Mouse (Mus musculus) olfactory bulb, adult 2 months (tissue): ENCODE data around the gene Jmjd1c. TPM values are rescaled to one million over a fixed set of nuclear protein-coding genes. Genes with fewer than 3 reads are reported as not detected.

Source experiments
- H3K27ac ChIP-seq: fragments of 200-500 bp; 2 replicates; pipeline ENCODE4 v1.5.1; 2012; ENCODE audit warnings: low read depth, low read length; ENCODE audit not compliant: insufficient read depth
- H3K4me1 ChIP-seq: fragments of 200-500 bp; 2 replicates; pipeline ENCODE4 v1.6.1; 2012; ENCODE audit warnings: low read length; ENCODE audit not compliant: control insufficient read depth, insufficient read depth
- H3K4me3 ChIP-seq: fragments of 200-500 bp; 2 replicates; pipeline ENCODE4 v1.5.1; 2012; ENCODE audit warnings: mild to moderate bottlenecking, low read depth, low read length, moderate library complexity; ENCODE audit not compliant: insufficient read depth
- CTCF ChIP-seq: fragments of 200-500 bp; IDR thresholded peaks from 2 replicates; pipeline ENCODE4 v1.5.1; 2012; ENCODE audit warnings: low read depth, mild to moderate bottlenecking, low read length, moderate library complexity; ENCODE audit not compliant: insufficient read depth
- POLR2A ChIP-seq: fragments of 200-500 bp; IDR thresholded peaks from 2 replicates; pipeline ENCODE4 v1.6.1; 2012; ENCODE audit warnings: mild to moderate bottlenecking, low read depth, low read length, moderate library complexity; ENCODE audit not compliant: insufficient read depth
- WGBS: fragments of 180-500 bp; shearing (Covaris S2); methylation state at CpG from one replicate; pipeline ENCODE4 v1.1.7; 2018; 5-methylcytosine and 5-hydroxymethylcytosine counted together
- polyA plus RNA-seq: library from polyadenylated mRNA; stranded (reverse); fragments of >200 nt; gene quantifications from 2 replicates; pipeline ENCODE4 v1.2.4, GENCODE M21; 2012; ENCODE audit warnings: low replicate concordance; ENCODE audit not compliant: missing spikeins, insufficient read depth, insufficient read length

Gene Jmjd1c
- polyA plus RNA-seq, 1 experiment, result 77.0 TPM

DNA sequence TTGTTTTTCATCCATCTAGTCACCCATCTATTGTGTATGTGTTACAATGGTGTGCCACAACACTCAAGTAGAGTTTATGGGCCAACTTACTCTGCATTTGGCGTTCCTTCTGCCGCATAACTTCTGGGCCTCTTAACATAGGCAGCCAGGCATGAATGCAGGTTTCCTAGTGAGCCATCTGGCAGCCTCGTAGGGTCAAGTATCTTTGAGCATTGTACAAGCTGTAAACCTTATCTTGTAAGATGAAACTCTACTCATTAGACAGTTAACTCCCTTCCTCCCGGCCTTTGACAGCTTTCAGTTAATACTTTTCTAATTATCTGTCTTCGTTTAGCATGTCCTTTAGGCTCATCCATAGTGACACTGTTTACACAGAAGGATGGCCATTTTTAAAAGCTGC is 125.4 kb downstream of the Jmjd1c start:
- Histone ChIP-seq H3K4me3 (no peak overlapping the region), H3K27ac (no peak overlapping the region), H3K4me1 (peaks cover 5% of the 10 kb centered on the region)
- TF ChIP-seq POLR2A (no peak), CTCF (no peak)
- WGBS, result 60% methylated on average over 5 of the region's 5 CpGs

DNA sequence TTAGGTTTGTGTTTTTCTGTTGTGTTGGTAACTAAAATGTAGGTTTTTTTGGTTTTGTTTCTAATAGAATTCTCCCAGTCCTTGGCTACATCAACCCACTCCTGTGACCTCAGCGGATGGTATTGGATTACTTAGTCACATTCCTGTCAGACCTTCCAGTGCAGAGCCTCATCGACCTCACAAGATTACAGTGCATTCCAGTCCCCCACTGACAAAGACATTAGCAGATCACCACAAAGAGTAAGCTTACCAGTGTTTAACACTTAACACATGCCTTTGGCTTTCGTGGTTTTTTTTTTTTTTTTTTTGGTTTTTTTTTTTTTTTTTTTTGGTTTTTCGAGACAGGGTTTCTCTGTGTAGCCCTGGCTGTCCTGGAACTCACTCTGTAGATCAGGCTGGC is 128.0 kb downstream of the Jmjd1c start:
- WGBS, result 55% methylated on average over 3 of the region's 4 CpGs
- no peak overlapping the region for H3K4me3 ChIP-seq

DNA sequence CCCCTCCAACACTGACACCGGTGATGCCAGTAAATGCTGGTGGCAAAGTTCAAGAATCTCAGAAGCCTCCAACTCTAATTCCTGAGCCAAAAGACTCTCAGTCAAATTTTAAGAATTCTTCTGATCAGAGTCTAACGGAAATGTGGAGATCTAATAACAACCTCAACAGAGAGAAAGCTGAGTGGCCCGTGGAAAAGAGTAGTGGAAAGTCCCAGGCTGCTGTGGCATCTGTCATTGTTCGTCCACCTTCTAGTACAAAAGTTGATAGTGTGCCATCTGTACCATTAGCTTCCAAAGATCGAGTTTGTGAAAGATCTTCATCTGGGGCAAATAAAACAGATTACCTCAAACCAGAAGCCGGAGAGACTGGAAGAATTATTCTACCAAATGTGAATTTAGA is 129.6 kb downstream of the Jmjd1c start:
- TF ChIP-seq CTCF (no peak), POLR2A (no peak)
- WGBS, result 71% methylated on average over 6 of the region's 6 CpGs
- Histone ChIP-seq H3K27ac (peak overlapping the region; percentile 30; the same call in 1 of the 2 replicates), H3K4me3 (no peak overlapping the region), H3K4me1 (peaks cover 3% of the 10 kb centered on the region; the same call in 1 of the 2 replicates)

More for the DNA sequence above, 128.0 kb downstream of the Jmjd1c start:
- H3K27ac ChIP-seq, result no peak overlapping the region
- TF ChIP-seq POLR2A (no peak), CTCF (no peak)
- H3K4me1 ChIP-seq, result peaks cover 5% of the 10 kb centered on the region

DNA sequence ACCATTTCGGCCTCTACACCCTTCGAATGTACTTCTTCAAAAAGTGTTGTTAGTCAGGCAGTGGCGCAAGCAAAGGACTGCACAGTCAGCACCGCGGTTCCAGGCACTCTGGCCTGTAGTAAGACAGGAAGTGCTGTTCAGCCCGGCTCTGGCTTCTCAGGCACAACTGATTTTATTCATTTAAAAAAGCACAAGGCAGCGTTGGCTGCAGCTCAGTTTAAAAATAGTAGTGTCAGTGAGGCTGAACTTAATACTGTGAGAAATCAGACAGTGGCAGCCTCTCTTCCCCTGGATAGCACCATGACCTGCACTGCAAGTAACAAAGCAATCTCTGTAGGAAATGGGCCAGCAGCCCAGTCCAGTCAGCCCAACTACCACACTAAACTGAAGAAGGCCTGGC is 130.2 kb downstream of the Jmjd1c start:
- H3K4me3 ChIP-seq, result no peak overlapping the region
- whole genome bisulfite sequencing, result 38% methylated on average over 7 of the region's 7 CpGs
- no peak for TF ChIP-seq CTCF
- no peak for TF ChIP-seq POLR2A
- H3K27ac ChIP-seq, result peak overlapping the region; percentile 30; the same call in 1 of the 2 replicates
- H3K4me1 ChIP-seq, result peaks cover 3% of the 10 kb centered on the region; the same call in 1 of the 2 replicates

DNA sequence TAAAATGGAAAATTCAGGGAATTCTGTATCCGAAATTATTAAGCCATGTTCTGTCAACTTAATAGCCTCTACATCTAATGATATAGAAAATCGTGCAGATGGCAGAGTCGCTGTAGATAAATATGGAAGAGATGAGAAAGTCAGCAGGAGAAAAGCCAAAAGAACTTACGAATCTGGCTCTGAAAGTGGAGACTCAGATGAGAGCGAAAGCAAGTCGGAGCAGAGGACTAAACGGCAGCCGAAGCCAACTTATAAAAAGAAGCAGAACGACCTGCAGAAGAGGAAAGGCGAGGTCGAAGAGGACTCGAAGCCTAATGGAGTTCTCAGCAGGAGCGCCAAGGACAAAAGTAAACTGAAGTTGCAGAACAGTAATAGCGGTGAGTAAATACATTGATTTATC is 130.6 kb downstream of the Jmjd1c start:
- TF ChIP-seq CTCF (no peak), POLR2A (no peak)
- Histone ChIP-seq H3K27ac (0 out of 2 replicates have a peak overlapping the region, but pooled peaks have one; percentile 17), H3K4me3 (no peak overlapping the region), H3K4me1 (peaks cover 3% of the 10 kb centered on the region; the same call in 1 of the 2 replicates)
- WGBS, result 55% methylated on average over 14 of the region's 14 CpGs

DNA sequence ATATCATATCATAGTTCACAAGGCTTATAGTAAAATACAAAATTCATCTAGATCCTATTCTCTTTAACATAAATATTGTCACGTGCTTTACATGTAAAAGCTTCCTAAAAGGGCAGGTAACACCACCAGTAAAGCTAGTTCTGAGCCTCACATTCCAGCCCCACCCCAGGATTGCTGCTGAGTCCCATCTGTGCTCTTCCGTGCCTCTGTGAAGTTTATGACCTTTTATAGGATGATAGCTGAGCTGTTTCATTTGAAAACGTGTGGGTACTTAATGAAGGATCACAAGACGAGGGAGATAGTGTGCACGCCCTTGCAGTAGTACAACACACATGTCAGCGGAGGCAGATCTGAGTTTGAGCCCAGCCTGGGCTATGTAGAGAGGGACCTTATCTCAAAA is 134.5 kb downstream of the Jmjd1c start:
- TF ChIP-seq POLR2A (no peak), CTCF (no peak)
- peaks cover 3% of the 10 kb centered on the region; the same call in 1 of the 2 replicates for H3K4me1 ChIP-seq
- no peak overlapping the region for H3K27ac ChIP-seq
- H3K4me3 ChIP-seq, result no peak overlapping the region
- WGBS, result 71% methylated on average over 6 of the region's 6 CpGs

DNA sequence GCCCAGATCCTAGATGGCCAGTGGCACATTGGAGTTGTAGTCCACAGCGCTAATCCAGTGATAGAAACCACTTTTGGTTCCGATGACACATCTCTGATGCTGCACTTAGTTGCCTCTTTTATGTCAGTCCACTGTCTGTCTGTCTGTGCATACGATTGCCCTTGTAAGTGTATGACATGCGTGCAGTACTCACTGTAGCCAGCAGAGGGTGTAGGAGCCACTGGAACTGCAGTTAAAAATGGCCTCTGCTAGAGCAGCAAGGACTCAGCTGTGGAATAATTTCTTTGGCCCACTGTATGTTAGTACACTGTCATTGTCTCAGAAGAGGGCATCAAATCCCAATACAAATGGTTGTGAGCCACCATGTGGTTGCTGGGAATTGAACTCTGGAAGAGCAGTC is 151.2 kb downstream of the Jmjd1c start:
- 91% methylated on average over 4 of the region's 4 CpGs for WGBS
- H3K4me3 ChIP-seq, result no peak overlapping the region
- TF ChIP-seq POLR2A, result no peak
- no peak overlapping the region for H3K27ac ChIP-seq
- no peaks in the 10 kb centered on the region for H3K4me1 ChIP-seq

DNA sequence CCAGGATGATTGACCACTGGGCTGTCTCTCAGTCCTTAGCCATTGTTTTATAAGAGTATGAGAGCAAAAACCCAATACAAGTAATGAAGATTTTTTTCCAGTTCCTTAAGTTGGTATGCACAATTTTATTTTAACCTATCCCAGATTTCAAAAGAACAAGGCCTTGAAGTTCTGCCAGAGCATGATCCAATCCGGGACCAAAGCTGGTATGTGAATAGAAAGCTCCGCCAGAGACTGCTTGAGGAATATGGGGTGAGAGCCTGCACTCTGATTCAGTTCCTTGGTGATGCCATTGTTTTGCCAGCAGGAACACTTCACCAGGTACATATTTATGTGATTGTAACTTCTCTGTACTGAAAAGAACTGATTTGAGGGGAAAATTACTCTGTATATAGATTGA is 153.6 kb downstream of the Jmjd1c start:
- Histone ChIP-seq H3K4me1 (no peaks in the 10 kb centered on the region), H3K4me3 (no peak overlapping the region), H3K27ac (no peak overlapping the region)
- TF ChIP-seq POLR2A (no peak), CTCF (no peak)
- 61% methylated on average over 2 of the region's 2 CpGs for WGBS

DNA sequence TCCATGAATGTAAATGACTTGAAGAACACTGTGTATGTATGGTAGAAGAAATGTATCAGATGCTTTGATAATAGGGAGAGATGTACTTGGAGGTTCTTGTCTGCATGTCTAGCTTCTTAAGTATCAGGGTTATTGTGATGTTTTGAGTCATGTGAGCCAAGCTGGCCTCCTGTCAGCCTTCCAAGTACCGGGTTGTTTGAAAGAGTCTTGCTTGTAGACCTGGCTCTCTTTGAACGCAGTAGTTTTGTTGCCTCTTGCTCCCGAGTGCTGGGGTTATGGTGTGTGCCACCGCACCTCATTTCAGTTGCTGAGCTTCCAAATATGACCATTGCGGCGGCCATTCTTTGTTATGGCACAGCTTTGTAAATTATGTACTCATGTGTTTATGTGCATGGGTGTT is 154.9 kb downstream of the Jmjd1c start:
- Histone ChIP-seq H3K27ac (no peak overlapping the region), H3K4me1 (no peaks in the 10 kb centered on the region), H3K4me3 (no peak overlapping the region)
- TF ChIP-seq CTCF (no peak), POLR2A (no peak)
- WGBS, result 57% methylated on average over 6 of the region's 6 CpGs

DNA sequence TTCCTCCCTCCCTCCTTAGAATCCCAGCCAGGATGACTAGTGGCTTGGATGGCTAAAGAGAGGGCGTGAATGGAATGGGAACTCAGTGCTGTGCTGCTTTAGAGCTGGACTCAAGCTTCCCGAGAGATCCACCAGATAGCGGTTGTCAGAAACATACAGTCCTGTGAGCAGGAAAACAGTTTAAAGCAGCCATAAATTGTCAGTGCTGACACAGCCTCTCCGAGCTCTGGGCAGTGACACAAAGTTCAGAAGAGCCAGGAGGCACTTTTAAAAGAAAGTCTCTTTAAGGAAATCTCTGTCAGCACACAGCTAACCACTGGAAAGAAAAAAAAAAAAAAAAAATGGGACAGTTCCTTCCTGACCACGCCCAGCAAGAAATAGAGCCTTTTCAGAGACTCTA is 156.4 kb downstream of the Jmjd1c start:
- no peak overlapping the region for H3K27ac ChIP-seq

More for the DNA sequence above, 156.4 kb downstream of the Jmjd1c start:
- H3K4me3 ChIP-seq, result no peak overlapping the region
- whole genome bisulfite sequencing, result 73% methylated on average over 5 of the region's 5 CpGs
- H3K4me1 ChIP-seq, result no peaks in the 10 kb centered on the region
- TF ChIP-seq CTCF (no peak), POLR2A (no peak)
